Mouse (Mus musculus) forebrain, embryonic 11.5 days (tissue): ENCODE results near the gene Mrpl53. TPM values are rescaled to one million over a fixed set of nuclear protein-coding genes. Genes with fewer than 3 reads are reported as not detected.
A peak's percentile ranks its signal among the peaks of the same experiment; 100 is the strongest.
"Not testable (repeated sequence)": the region's sequence is repeated elsewhere in the genome, so short reads cannot be mapped to it uniquely, and the experiment has no call there.

ENCODE experiments used
- ATAC-seq: fragments of 200-750 bp; cut with Nextera tagmentation; replicated peaks from 2 replicates; pipeline ENCODE4 v1.8.0; 2017; ENCODE audit warnings: moderate TSS enrichment; ENCODE audit not compliant: low FRiP score
- DNase-seq: peaks from one replicate; pipeline ENCODE4 v3.0.0-alpha.2; 2017; ENCODE audit warnings: low spot score
- H3K27ac ChIP-seq: fragments of 300-500 bp; sonication (generic); 2 replicates; pipeline ENCODE4 v1.5.1; 2014; ENCODE audit warnings: low read depth, low read length
- H3K27me3 ChIP-seq: fragments of 300-500 bp; sonication (generic); 2 replicates; pipeline ENCODE4 v1.6.1; 2014; ENCODE audit warnings: mild to moderate bottlenecking, low read length, mixed read lengths; ENCODE audit not compliant: control insufficient read depth, insufficient read depth
- H3K36me3 ChIP-seq: fragments of 300-500 bp; sonication (generic); 2 replicates; pipeline ENCODE4 v1.6.1; 2014; ENCODE audit warnings: mild to moderate bottlenecking, low read length, moderate library complexity, mixed read lengths; ENCODE audit not compliant: control insufficient read depth, insufficient read depth
- H3K4me1 ChIP-seq: fragments of 300-500 bp; sonication (generic); replicated peaks from 2 replicates; pipeline ENCODE4 v1.6.1; 2014; ENCODE audit warnings: low read length, mixed read lengths; ENCODE audit not compliant: control insufficient read depth, insufficient read depth
- H3K4me2 ChIP-seq: fragments of 300-500 bp; sonication (generic); 2 replicates; pipeline ENCODE4 v1.6.1; 2014; ENCODE audit warnings: low read depth, mild to moderate bottlenecking, low read length, moderate library complexity, mixed read lengths; ENCODE audit not compliant: severe bottlenecking
- H3K4me3 ChIP-seq: fragments of 300-500 bp; sonication (generic); 2 replicates; pipeline ENCODE4 v1.5.1; 2014; ENCODE audit warnings: low read depth, low read length
- H3K9ac ChIP-seq: fragments of 300-500 bp; sonication (generic); 2 replicates; pipeline ENCODE4 v1.6.1; 2014; ENCODE audit warnings: low read length
- H3K9me3 ChIP-seq: fragments of 300-500 bp; sonication (generic); 2 replicates; pipeline ENCODE4 v1.6.1; 2016; ENCODE audit warnings: low read length, mixed read lengths; ENCODE audit not compliant: control insufficient read depth
- WGBS: fragments of 180-500 bp; shearing (Covaris S2); extraction: QIAGEN DNeasy Blood & Tissue Kit; methylation state at CpG from one replicate; pipeline ENCODE4 v1.1.7; 2014; 5-methylcytosine and 5-hydroxymethylcytosine counted together
- microRNA counts: library from miRNA; unstranded; fragments of <30 nt; microRNA quantifications from one replicate; lab custom pipeline; 2015
- microRNA-seq: library from miRNA; unstranded; fragments of <30 nt; microRNA quantifications from one replicate; pipeline ENCODE4, GENCODE M21; 2016; ENCODE audit not compliant: insufficient number of aligned reads
- polyA plus RNA-seq: library from polyadenylated mRNA; unstranded; fragments of >200 nt; fragmentation: Nextera tagmentation; extraction: Ambion mirVana; gene quantifications from 2 replicates; pipeline ENCODE4 v1.2.1, GENCODE M21; 2014

Gene Mrpl53
- polyA plus RNA-seq, 1 experiment from 2014 or later: 123 TPM

- WGBS: 7% methylated on average over 23 of the region's 23 CpGs
Observed at GRCm38 (mm10) chr6:83155552-83156238, 46.9 kb downstream of the Mrpl53 start.

GRCm38 (mm10) chr6:83156259-83156684 lies 47.4 kb downstream of the Mrpl53 start, which contains the start of the genes Wdr54 and 1700003E16Rik:
TSS of gene Wdr54 (minus strand) at chr6:83156397.
TSS of gene 1700003E16Rik (plus strand) at chr6:83156404.
- 2% methylated on average over 32 of the region's 32 CpGs for WGBS
- Histone ChIP-seq H3K36me3 (no peaks in the 10 kb centered on the region), H3K27ac (no peak within 1 kb of the TSS)

More at GRCm38 (mm10) chr6:83155552-83156238, 46.9 kb downstream of the Mrpl53 start:
- peaks cover 9% of the 10 kb centered on the region for H3K27me3 ChIP-seq
- H3K4me2 ChIP-seq: peak overlapping the region; percentile 87
- H3K9me3 ChIP-seq: no peaks in the 10 kb centered on the region
- ATAC-seq: peak; percentile 42
- H3K27ac ChIP-seq: no peak overlapping the region
- peak; percentile 64 for DNase-seq
- peak overlapping the region; percentile 63 for H3K9ac ChIP-seq
- H3K4me3 ChIP-seq: peak overlapping the region; percentile 50
- H3K36me3 ChIP-seq: no peaks in the 10 kb centered on the region; the same call in 1 of the 2 replicates
- H3K4me1 ChIP-seq: peaks cover 6% of the 10 kb centered on the region; the same call in 1 of the 2 replicates

GRCm38 (mm10) chr6:83159456-83159855 lies 50.6 kb downstream of the Mrpl53 start:
- peaks cover 16% of the 10 kb centered on the region; the same call in 1 of the 2 replicates for H3K4me1 ChIP-seq
- H3K36me3 ChIP-seq, H3K27ac ChIP-seq, DNase-seq, H3K4me2 ChIP-seq, H3K4me3 ChIP-seq, H3K9ac ChIP-seq, H3K9me3 ChIP-seq, ATAC-seq: not testable (repeated sequence)
- 29% methylated on average over 3 of the region's 3 CpGs for WGBS
- peaks cover 32% of the 10 kb centered on the region for H3K27me3 ChIP-seq

More at GRCm38 (mm10) chr6:83156259-83156684, 47.4 kb downstream of the Mrpl53 start, which contains the start of the genes Wdr54 and 1700003E16Rik:
- Histone ChIP-seq H3K4me2 (peak within 1 kb of the TSS; percentile 87), H3K9me3 (no peaks in the 10 kb centered on the region), H3K4me1 (peaks cover 6% of the 10 kb centered on the region; the same call in 1 of the 2 replicates), H3K9ac (peak within 1 kb of the TSS; percentile 63), H3K4me3 (peak within 1 kb of the TSS; percentile 50), H3K27me3 (peaks cover 14% of the 10 kb centered on the region)
- peak; percentile 93 for DNase-seq
- peak; percentile 93 for ATAC-seq

MicroRNAs within 50 kb of the gene (microRNA counts, 519-probe panel; counts per million panel counts)
- 31.2 counts per million for microRNA mmu-miR-3470a+mmu-miR-3470b (lab: Ali Mortazavi, UCI)

Small RNAs within 50 kb of the gene (microRNA-seq; reads per million reads assigned to microRNA genes)
- not detected for gene Mir3470a

Other genes with a start within 250 kb of the Mrpl53 start
- gene Sema4f, start 169.3 kb upstream of the Mrpl53 start, polyA plus RNA-seq: 2.0 and 2.2 TPM in 2 replicates
- 0.35 and 0.39 TPM in 2 replicates for gene M1ap, start 162.1 kb upstream of the Mrpl53 start, polyA plus RNA-seq
- 4.8 and 5.6 TPM in 2 replicates for gene Dok1, start 75.6 kb upstream of the Mrpl53 start, polyA plus RNA-seq
- gene Loxl3, start 74.9 kb upstream of the Mrpl53 start, polyA plus RNA-seq: 9.2 and 9.9 TPM in 2 replicates
- 124 and 125 TPM in 2 replicates for gene Aup1, start 54.5 kb upstream of the Mrpl53 start, polyA plus RNA-seq
- 30.1 and 32.5 TPM in 2 replicates for gene Htra2, start 53.8 kb upstream of the Mrpl53 start, polyA plus RNA-seq
- 0.85 and 1.3 TPM in 2 replicates for gene Dqx1, start 51.2 kb upstream of the Mrpl53 start, polyA plus RNA-seq
- not detected in 2 replicates for gene Tlx2, start 38.7 kb upstream of the Mrpl53 start, polyA plus RNA-seq
- gene Pcgf1, start 31.2 kb upstream of the Mrpl53 start, polyA plus RNA-seq: 34.3 and 36.4 TPM in 2 replicates
- gene Lbx2, start 22.7 kb upstream of the Mrpl53 start, polyA plus RNA-seq: 0.40 TPM in 1 of 2 replicates, not detected in the other
- gene Ccdc142, start 7.4 kb upstream of the Mrpl53 start, polyA plus RNA-seq: 2.8 and 3.0 TPM in 2 replicates
- gene Gm42688, start 7.4 kb upstream of the Mrpl53 start, polyA plus RNA-seq: 2.5 and 3.0 TPM in 2 replicates
- 37.1 and 39.0 TPM in 2 replicates for gene Mogs, start 6.5 kb downstream of the Mrpl53 start, polyA plus RNA-seq
- gene Wbp1, start 12.5 kb downstream of the Mrpl53 start, polyA plus RNA-seq: 141 and 154 TPM in 2 replicates
- gene Ino80b, start 16.4 kb downstream of the Mrpl53 start, polyA plus RNA-seq: 20.0 and 27.7 TPM in 2 replicates
- 17.8 and 23.0 TPM in 2 replicates for gene Rtkn, start 26.4 kb downstream of the Mrpl53 start, polyA plus RNA-seq
- 12.6 and 15.6 TPM in 2 replicates for gene Wdr54, start 47.4 kb downstream of the Mrpl53 start, polyA plus RNA-seq
- 1.2 and 1.9 TPM in 2 replicates for gene 1700003E16Rik, start 47.4 kb downstream of the Mrpl53 start, polyA plus RNA-seq
- 99.6 and 104 TPM in 2 replicates for gene Dctn1, start 56.9 kb downstream of the Mrpl53 start, polyA plus RNA-seq
- 0.35 and 0.84 TPM in 2 replicates for gene Slc4a5, start 110.8 kb downstream of the Mrpl53 start, polyA plus RNA-seq
- 48.0 and 48.1 TPM in 2 replicates for gene Mthfd2, start 216.9 kb downstream of the Mrpl53 start, polyA plus RNA-seq
- gene Mob1a, start 217.0 kb downstream of the Mrpl53 start, polyA plus RNA-seq: 69.7 TPM in 2 replicates
- gene Bola3, start 240.1 kb downstream of the Mrpl53 start, polyA plus RNA-seq: 128 and 140 TPM in 2 replicates